Mouse (Mus musculus): ENCODE data around the gene Gpr179. TPM values are rescaled to one million over a fixed set of nuclear protein-coding genes. Genes with fewer than 3 reads are reported as not detected.

The Gpr179 gene
- total RNA-seq (2023): not detected

DNA sequence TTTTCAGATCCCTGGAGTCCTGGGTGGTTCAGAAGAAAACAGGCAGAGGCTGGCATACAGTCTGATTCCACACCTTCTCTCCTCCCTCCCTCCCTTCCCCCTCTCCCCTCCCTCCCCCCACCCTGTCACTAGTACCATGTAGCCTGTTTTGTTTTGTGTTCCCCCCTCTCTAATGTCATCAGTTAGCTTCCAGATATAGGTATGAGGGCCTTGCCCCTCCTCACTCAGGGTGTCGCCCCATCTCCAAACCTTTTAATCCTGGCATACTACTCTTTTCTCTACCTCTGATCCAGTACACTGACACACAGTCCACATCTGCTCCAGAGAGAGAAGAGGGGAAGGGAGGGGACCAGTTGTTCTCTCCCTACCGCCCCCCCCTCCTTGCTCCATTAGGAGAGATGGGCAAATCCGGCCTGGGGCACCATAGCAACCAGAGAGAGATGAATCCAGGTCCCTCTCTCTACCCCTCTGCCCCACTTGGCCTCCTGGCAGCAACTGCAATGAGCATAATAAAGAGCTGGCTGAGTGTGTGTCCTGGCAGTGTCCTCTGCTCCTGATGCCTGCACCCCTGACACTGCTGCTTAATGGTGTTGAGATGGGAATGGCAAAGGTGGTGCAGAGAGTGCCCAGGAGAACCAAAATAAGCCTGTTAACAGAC, at the start of gene Gpr179:
Gene Gpr179 (minus strand): TSS at position 51 of the 658 bp plus-strand sequence.

DNA sequence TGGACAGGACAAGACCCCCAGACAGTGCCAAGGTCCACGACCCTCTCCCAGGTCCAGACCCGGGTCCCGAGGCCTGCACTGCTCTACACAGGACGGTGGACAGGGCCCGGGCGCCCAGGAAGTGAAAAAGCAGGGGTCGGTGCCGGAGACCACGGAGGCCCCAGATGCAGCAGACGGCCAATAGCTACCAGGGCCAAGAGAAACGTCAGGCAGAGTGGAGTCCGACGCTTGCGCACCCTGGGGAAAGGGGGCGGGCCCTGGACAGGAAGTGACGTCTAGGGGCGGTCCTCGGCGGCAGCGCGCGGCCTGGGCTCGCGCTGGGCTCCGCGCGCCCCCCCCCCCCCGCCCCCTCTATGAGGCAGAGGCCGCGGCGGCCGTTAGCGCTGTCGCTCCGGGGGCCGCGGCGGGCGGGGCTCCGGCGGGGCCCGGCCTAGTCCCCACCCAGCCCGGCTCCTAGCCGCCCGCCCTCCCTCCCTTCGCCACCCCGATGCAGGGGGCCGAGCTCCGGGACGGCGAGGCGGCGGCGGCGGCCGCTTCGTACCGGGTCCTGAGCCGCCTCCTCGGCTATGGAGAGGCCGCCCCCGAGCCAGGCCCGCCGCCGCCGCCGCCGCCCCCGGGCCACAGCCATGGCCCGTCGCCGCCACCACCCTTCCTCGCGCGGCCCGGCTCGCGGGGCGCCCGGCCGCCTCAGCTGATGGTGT, 10.2 kb upstream of the Gpr179 start, which contains the start of gene Socs7:
Gene Socs7 (plus strand): TSS at position 604 of the 701 bp plus-strand sequence.

GRCm38 (mm10) chr11:97315504-97316503, 36.1 kb downstream of the Gpr179 start, which contains the start of gene Mrpl45:
Mrpl45 (plus strand) TSS chr11:97315716.

Other genes starting within 250 kb of the Gpr179 start
- 1 to 10 TPM; 3.0 to 3.1 TPM for gene Tbx21, start 236.7 kb downstream of the Gpr179 start, total RNA-seq (2023)
- gene Tbkbp1, start 200.6 kb downstream of the Gpr179 start, total RNA-seq (2023): under 1 TPM; 0.42 to 0.90 TPM
- gene Kpnb1, start 164.2 kb downstream of the Gpr179 start, total RNA-seq (2023): 100 to 1,000 TPM; 171 to 177 TPM
- gene Npepps, start 71.4 kb downstream of the Gpr179 start, total RNA-seq (2023): 10 to 100 TPM; 63.3 to 70.5 TPM
- 10 to 100 TPM; 15.1 to 19.3 TPM for gene Mrpl45, start 36.4 kb downstream of the Gpr179 start, total RNA-seq (2023)
- 10 to 100 TPM; 20.3 to 24.2 TPM for gene Socs7, start 10.5 kb upstream of the Gpr179 start, total RNA-seq (2023)
- under 1 TPM; 0.33 to 0.38 TPM for gene Arhgap23, start 63.5 kb upstream of the Gpr179 start, total RNA-seq (2023)
- gene 4933428G20Rik, start 148.3 kb upstream of the Gpr179 start, total RNA-seq (2023): not detected
- gene Srcin1, start 224.1 kb upstream of the Gpr179 start, total RNA-seq (2023): under 1 TPM in 1 of 2 experiments, not detected in 1; 0.23 TPM

All from B cell, adult 67 days (primary cell).